In genomic region chr16:20781101-20781630, GRCm38 (mm10) we compare ENCODE assay signal across 20 mouse cellular contexts. TPM values are rescaled to one million over a fixed set of nuclear protein-coding genes. Genes with fewer than 3 reads are reported as not detected.
"Had no signal": no experiment of that assay in that cellular context is flagged by ENCODE, and none has a peak within 500 bp of the region (broad histone marks: within the 10 kb centered on the region; RNA-seq: fewer than 3 reads in every experiment).

No protein-coding gene starts in this region.

- H3K4me3 ChIP-seq: midbrain, embryonic 10.5 days; midbrain, embryonic 12.5 days; myocyte; neural tube, embryonic 13.5 days; neural tube, embryonic 15.5 days had no signal

- H3K4me1 ChIP-seq: midbrain, embryonic 10.5 days; midbrain, embryonic 12.5 days; neural tube, embryonic 13.5 days; neural tube, embryonic 15.5 days had no signal

- H3K36me3 ChIP-seq: midbrain, embryonic 10.5 days; midbrain, embryonic 12.5 days; neural tube, embryonic 13.5 days; neural tube, embryonic 15.5 days had no signal

- H3K9me3 ChIP-seq: midbrain, embryonic 10.5 days; midbrain, embryonic 12.5 days; neural tube, embryonic 13.5 days; neural tube, embryonic 15.5 days had no signal

- DNase-seq: lung, embryonic 14.5 days; lung, postnatal 10 days; lung, postnatal 4 days; midbrain, embryonic 14.5 days; retina, postnatal 1 day; right cerebral cortex, adult 18-20 months; right cerebral cortex, postnatal 25 days; right cerebral cortex, postnatal 4 days; spleen, adult 18-20 months; thymus, adult 18-20 months; thymus, postnatal 14 days; thymus, postnatal 36 days had no signal

- ATAC-seq: midbrain, embryonic 16.5 days had no signal

- H3K27me3 ChIP-seq: midbrain, embryonic 12.5 days; neural tube, embryonic 13.5 days had no signal

- H3K27ac ChIP-seq: midbrain, embryonic 10.5 days; midbrain, embryonic 12.5 days; neural tube, embryonic 13.5 days; neural tube, embryonic 15.5 days had no signal

- H3K9ac ChIP-seq: lung, embryonic 14.5 days; midbrain, embryonic 12.5 days; neural tube, embryonic 13.5 days; neural tube, embryonic 15.5 days had no signal

- H3K4me2 ChIP-seq: lung, embryonic 14.5 days; midbrain, embryonic 12.5 days; neural tube, embryonic 13.5 days; neural tube, embryonic 15.5 days had no signal

RNA-seq across cellular contexts. Expression of gene Thpo, which starts 46.9 kb away (rescaled TPM):
- total RNA-seq: megakaryocyte, adult 5-6 weeks; megakaryocyte-erythroid progenitor cell, adult 5-6 weeks had no signal

RNA-seq across cellular contexts. Expression of gene Chrd, which starts 48.2 kb away (rescaled TPM):
- total RNA-seq: megakaryocyte, adult 5-6 weeks; megakaryocyte-erythroid progenitor cell, adult 5-6 weeks had no signal
